Mouse (Mus musculus): Measurements from ENCODE around the gene Gm20826. TPM values are rescaled to one million over a fixed set of nuclear protein-coding genes. Genes with fewer than 3 reads are reported as not detected.
"Not testable (repeated sequence)": the region's sequence is repeated elsewhere in the genome, so short reads cannot be mapped to it uniquely, and the experiment has no call there.

Gene Gm20826
- total RNA-seq (2021) = not detected
- long read RNA-seq, experiment 1 = 0 reads
- long read RNA-seq, experiment 2 = 0 reads

DNA sequence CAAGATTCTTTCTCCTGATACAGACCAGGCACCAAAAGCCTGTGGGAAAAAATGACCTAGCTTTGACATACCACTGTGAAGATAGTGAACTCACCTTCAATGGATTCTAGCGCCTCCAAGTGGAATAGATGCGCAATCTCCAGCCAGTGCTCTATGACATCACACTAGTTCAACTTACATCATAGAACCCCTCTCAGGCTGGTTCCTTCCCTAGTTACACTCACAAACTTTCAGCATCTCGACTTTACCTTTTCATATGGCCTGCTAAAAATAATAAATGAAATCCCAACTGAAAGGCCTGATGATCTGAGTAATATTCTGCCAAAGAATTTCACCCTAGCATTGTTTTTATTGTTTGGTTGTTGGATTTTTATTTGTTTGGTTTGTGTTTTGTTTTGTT is at the start of gene Gm20826:
Gene Gm20826 (minus strand): TSS at position 101 of the 400 bp plus-strand sequence.
- intact Hi-C loops (cut with DNase I); DNase-seq: not testable (repeated sequence)

Other genes starting within 250 kb of the Gm20826 start
- not detected for gene Gm21788, start 233.5 kb downstream of the Gm20826 start, total RNA-seq (2021)
- not detected for gene Gm28576, start 84.5 kb upstream of the Gm20826 start, total RNA-seq (2021)